Mouse (Mus musculus): ENCODE results near the gene Itga8.

Gene Itga8

DNA sequence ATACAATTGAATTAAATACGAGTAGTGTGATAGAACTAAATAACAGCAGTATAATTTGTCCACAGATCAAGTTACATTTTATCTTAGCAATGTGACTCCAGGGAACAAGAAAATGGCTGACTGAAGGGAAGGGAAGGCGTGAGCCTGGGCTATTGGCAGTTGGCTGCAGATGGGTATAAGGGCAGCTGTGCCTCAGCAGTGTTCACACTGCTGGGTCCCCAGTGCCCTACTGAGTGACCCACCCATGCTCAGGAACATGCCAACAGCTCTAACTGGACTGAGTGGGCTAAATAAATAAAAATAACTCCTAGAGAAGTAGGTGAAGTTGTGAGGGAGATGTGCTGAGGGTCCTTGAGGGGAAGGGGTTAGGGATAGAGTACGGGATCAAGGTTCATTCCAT lies 103.5 kb downstream of the Itga8 start:
- no peak for DNase-seq (ENCODE audit: low read depth, low spot score)

DNA sequence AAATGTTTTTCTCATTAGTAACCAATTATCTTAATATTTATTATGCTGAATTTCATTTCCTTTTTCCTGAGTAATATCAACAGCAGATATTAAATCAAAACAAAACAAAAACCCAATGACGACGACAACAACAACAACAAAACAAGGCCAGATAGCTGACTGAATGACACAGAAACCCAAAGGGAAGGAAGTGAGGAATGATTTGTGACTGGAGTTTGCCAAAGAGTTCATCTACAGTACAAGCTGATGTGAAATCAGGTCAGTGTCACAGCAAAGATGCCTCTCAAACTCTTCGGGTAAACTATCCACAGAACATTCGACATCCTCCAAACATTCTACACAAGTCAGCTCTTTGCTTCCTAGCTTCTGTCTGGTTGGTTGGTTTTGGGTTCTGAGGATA lies 104.0 kb downstream of the Itga8 start:
- DNase-seq (ENCODE audit: low read depth, low spot score), result no peak

DNA sequence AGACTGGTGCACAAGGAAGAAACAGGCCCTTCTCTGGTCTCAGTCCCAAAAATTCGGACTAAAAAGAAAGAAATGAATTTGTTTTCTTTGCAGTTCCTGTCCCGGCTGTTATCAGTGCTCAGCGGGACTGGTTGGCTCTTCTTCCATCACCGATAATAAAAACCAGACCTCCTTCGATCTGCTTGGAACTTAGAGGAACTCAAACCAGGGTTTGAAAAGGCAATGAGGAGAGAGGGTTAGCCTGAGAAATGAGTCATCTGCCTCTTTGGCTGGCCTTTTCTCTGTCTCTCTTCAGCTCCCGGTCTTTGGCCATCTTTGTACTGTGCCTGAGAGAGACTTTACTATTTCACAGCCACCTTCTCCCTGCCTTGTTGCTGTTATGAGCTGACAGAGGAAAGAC lies 112.7 kb downstream of the Itga8 start:
- no peak for DNase-seq (ENCODE audit: low read depth, low spot score)

DNA sequence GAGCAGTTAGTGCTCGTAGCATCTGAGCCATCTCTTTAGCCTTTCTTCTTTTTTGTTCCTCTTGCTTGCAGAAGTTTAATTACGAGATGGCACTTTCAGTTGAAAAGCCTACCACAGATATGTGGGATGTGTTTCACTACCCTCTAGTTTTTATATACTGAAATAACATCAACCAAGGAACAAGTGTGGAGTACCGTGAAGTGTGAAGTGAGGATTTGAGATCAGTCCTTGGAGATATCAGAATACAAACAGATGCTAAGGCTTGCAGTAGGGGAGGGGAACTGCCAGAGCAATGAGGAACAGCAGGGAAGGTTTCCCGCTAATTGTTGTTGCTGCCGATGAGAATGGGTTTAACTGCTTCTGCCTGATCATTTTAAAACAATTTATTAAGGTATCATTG lies 114.1 kb downstream of the Itga8 start:
- no peak for DNase-seq (ENCODE audit: low read depth, low spot score)

DNA sequence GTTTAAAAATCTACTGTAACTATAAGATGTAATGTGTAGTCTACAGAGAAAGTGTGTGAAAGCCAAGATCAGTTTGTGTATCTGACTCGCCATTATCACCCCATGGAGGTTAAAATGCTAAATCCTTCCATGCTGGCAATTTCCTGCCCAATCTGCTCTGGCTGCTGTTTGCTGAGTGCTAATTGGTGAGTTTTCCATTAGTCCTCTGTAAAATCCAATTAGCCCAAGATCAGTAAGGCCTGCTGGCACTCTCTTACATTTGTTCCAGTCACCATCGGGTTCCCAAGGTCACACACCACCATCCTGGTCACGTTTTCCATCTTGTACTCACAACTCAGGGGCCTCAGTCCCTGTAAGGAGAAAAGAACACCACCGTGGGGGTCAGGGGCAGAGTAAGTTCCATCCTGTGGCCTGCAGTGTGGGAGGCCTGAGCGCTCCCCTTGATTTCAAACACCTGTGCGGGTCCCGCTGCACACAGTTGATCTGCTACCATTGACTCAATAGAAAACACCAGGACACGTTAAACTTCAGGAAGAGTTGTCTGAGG lies 119.2 kb downstream of the Itga8 start:
- no peak for DNase-seq (ENCODE audit: low read depth, low spot score)

DNA sequence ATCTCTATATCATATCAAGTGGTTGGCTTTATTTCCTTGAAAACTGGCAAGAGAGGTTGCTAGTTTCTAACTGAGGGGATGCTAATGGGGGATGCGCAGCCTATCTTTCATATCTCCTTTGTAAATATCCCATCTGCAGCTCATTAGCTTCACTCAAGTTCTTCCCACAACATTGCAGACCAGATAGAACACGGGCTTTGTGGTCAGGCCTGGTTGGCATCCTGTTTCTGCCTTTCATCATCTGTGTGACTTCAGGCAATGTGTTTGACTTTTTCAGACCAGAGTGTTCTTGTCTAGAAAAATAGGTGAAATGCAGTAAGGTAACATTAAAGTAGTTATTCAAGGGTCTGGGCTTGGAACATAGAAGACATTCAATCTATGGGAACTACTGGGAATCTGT lies 121.1 kb downstream of the Itga8 start:
- DNase-seq (ENCODE audit: low read depth, low spot score), result no peak

DNA sequence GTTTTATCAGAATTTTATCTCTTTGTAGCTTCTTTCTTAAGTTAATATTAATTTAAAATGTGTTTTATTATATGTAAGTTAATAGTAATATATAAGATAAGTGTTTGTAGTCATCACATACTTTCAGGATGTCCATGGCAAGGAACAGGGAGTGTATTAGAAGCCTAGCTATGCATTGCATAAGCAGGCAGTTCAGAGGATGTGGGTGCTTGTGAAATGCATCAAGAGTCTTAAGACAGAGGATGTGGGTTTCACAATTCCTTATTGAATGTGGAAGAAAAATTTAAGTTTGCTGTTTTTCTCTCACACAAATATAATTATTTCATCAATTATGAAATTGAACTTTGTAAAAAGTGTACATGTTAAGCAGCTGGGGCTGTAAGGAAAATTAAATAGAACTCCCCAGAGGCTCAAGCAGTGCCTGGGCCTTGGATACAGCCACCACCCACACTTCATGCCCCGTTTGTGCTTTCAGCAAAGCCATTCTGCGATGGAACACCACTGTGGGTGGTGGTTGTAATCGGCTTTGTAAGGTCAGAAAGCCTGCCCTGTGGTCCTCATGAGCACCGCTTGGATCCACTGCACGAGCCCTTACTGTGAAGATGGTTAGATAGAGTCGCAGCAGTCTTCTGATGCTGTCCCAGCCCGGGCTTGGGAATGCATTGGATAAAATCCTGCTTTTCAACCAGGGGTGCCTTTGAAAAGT lies 126.8 kb downstream of the Itga8 start:
- DNase-seq (ENCODE audit: low read depth, low spot score), result no peak

DNA sequence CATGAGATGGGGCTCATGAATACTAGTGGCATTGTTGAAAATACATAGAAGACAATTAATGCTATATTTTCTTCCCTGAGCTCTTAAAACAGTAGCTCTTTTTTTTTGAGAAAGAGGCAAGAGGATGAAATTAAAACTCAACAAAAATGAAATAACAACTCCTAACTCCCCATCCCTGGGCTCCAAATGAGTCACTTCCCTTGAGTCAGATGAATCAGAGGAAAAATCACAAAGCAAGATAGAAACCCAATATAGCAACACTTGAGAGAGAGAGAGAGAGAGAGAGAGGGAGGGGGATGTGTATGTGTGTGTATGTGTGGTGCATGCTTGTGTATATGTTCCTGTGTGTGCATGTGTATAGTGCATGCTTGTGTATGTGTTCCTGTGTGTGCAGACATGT lies 131.5 kb downstream of the Itga8 start:
- no peak for DNase-seq (ENCODE audit: low read depth, low spot score)

DNA sequence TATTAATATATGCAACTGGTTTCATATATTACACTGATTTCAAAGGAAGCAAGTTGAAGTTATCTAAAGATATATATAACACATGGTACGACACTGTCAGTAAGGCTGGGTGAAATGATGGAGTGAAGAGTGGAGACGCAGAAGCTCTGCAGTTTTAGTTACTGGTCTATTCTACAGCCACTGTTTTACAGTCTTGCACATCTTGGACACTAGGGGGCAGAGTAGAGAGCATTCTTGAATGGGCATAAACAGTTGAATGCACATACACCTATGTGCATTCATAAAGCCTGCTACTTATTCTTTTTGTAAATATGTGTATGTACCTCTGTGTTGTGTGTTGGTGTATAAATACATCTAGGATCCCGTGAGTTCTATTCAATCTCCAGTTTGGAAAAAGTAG lies 141.2 kb downstream of the Itga8 start:
- DNase-seq (ENCODE audit: low read depth, low spot score), result peak; percentile 47

DNA sequence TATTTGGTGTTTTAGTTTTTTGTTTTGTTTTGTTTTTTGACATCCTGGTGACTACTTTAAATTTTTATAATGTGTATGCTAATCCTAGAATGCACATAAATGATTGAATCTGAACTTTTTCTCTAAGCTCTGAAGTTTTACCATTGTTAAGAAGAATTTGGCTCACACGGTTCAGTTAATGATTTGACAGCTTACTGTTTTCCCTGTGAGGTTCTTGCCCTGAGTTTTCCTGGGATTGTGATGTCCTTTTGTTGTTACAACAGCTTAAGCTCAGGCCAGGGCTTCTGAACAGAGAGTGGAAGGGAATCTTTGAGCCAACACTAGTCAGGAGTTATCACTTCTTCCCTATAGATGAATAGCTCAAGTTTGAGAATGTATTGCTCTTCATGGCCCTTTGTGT lies 144.7 kb downstream of the Itga8 start:
- no peak for DNase-seq (ENCODE audit: low read depth, low spot score)

DNA sequence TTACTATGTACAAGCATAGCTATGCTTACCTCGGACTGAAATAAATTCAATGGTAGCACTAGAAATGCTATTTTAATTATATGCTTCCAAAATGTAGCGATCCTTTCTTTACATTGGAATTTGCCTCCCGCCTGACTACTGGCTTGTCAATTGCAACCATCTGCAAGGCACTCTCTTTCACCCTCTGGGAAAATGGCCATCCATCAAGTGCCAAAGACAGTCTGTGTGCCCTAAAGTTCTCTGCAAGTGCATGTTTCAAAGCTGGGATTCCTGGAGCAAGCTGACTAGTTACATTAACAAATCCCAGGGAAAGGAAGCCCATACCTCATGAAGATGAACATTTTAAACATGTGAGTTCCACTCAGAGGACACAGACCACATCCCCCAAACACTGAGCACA lies 145.3 kb downstream of the Itga8 start:
- no peak for DNase-seq (ENCODE audit: low read depth, low spot score)

DNA sequence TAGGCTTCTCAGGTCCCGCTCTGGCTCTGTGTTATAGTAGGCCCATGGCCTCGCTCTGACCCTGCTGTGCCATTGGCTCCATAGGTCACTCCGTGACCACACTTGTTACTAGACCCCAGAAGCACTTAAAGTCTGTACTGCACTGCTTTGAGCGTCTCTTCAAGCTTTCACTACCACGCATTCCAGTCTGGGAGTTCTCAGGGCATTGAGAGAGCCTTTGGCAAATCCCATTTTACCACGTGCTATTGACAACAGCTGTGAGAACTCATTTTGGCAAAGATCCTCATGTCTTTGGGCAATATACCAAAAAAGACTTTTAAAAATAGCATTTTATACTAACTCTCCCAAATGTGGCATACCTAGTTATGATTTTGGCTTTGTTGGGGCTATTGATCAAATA lies 147.0 kb downstream of the Itga8 start:
- no peak for DNase-seq (ENCODE audit: low read depth, low spot score)

DNA sequence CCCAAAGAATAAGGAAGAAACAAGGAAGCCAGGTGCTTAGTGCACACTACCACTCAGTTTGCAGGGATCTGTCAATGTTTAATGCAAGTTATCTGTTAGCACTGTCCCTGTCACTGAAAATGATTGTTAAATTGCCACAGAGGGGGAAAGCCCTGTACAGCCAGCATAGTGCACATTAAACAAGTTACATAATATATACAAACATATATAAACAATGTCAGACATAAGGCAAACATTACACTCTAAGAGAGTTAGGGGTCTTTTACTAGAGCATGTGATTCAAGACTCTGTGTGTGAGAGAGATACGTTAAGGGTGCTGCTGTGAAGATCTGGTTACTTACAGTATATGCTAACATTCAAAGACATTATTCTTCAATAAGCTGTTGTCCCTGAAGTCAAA lies 148.2 kb downstream of the Itga8 start:
- DNase-seq (ENCODE audit: low read depth, low spot score), result no peak

DNA sequence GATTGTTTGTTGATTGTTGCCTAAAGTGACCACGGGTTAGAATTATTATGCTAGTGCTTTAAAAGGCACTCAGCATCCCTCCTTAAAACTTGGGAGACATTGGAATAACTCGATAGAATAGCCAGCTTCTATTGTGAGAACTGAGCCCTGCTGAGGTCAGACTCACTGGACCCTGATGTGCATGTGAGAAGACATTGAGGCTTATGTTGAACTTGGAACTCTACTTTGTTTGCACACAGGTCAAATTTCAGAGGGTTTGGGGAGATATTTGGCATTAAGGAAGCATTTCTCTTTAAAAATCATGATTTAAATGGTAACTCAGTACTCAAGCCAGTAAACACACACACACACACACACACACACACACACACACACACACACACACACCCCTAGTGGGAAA lies 153.8 kb downstream of the Itga8 start:
- DNase-seq (ENCODE audit: low read depth, low spot score), result no peak

DNA sequence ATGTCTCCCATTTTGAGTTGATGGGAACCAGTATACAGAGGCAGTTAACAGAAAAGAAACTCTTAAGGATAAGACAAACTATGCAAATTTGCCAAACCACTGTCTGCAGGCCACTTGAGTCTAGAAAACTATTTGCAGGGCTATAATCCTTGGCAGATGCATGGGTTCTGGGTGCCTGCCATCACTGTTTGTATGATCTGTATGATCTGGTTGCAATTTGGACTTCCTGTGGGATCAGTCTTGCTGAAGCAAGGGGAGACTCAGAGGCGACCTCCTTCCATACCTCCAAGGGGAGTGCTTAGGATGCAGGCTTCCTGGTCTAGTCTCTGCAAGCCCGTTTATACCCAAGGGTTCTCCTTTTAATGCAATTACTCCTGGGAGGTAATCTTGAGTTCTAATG lies 155.1 kb downstream of the Itga8 start:
- DNase-seq (ENCODE audit: low read depth, low spot score), result no peak

DNA sequence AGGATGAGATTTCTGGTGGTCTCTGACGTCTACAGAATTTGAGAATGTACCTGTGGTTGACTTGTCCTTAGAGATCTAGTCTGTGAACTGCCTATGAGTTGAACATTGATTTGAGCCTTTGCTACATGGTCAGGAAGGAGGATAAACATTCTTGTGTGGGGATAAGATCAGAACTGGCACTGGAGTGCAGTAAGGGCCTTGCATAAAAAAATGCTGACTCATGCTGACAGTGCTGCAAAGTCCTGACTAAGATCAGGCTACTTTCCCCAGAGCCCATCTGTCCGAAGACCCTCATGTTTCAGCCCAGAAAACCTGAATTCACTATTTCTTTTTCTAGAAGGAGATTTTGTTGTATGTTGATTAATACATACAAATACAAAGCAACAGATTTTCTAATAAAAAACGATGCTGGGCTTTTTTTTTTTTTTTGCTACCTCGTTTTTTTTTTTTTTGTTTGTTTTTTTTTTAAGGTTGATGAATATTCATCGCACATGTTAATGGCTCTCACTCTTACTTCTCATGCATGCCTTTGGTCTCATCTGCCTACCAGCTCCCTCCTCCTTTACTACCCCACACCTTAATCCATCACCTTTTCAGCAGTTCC lies 162.9 kb downstream of the Itga8 start:
- DNase-seq (ENCODE audit: low read depth, low spot score), result peak; percentile 64

DNA sequence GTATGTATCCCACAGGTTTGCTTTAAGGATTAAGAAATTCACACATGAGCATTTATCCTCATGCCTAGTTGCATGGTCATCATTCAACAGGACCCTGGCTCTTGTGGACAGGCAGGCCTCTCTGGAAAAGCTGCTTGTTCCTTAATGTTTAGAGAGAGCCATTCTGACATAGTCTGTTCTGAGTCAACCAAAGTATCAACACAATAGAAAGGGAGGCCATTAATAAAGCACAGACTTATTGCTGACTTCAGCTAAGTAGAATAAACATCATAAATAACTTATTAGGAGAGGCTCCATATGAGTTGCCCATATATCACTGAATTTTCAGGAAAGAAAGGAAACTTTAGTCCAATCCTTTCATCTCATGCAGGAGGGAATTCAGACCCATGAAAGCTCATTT lies 175.1 kb downstream of the Itga8 start:
- DNase-seq (ENCODE audit: low read depth, low spot score), result no peak

DNA sequence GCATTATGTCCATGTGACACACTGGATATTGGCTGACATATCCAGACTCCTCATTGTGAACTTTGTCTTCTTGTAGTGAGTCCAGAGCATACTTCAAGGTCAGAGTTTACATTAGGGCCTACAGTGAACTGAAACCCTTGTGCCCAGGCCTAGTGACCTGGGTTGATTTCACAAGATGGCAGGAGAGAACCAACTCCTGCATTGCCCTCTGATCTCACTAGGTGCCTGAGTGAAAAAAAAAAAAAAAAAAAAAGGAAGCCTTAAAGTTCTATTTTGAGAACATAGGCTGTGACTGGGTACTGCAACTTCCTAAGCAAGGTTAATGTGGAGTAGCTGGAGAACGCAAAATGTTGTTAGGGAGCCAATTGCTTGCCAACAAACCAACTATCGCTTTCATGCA lies 186.2 kb downstream of the Itga8 start:
- no peak for DNase-seq (ENCODE audit: low read depth, low spot score)

DNA sequence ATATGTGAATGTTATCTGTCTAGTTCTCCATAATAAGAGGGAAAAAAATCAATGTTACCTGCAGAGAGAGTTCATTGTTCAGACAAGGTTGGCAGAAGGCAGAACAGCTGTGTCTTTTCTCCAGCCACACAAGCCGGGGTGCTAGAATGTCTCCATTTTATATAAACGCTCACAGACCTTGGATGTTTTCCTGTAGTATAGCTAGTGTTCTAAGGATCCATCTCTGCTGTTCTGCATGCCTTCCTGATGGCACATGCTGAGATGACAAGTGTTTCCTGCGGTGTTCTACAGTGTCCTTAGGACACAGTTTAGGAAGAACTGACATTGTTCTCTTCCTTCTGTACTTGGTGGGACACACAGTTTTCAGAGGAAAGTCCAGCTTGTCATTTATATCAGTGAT lies 192.4 kb downstream of the Itga8 start:
- no peak for DNase-seq (ENCODE audit: low read depth, low spot score)

DNA sequence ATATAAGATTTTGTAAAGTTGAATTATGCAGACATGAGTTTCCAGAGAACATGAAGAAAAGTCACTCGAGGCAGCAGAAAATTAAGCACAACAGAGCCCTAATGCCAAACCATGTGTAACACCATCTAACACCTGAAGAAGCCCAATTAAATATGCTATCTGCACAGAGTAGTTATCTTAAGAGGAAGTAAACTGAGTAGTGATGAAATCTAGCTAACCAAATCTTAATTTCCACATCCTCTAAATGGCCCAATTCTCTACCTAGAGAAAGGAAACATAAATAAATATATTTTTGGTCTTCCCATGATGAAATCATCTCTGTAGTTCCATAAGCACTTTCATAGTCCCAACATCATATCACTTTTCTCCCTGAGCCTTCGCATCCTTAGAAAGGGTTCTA lies 193.4 kb downstream of the Itga8 start:
- DNase-seq (ENCODE audit: low read depth, low spot score), result no peak

DNA sequence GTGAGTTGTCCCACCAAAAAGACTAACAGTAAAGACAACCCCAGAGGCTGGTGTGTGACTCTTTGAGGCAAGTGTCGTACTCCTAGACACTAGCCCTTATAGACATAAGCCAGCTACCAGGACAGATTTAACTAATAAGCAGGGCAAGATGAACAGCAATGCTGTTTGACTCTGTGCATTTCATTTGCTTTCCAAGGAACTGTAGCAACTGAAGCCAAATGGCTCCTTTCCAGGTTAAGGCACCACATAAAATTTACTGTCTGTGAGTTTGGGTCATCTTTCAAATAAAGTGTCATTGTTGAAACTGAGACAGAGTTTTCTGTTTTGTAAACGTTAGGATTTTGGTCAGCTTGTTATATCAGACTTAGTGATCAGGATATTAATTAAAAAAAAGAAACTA lies 194.5 kb downstream of the Itga8 start:
- no peak for DNase-seq (ENCODE audit: low read depth, low spot score)

DNA sequence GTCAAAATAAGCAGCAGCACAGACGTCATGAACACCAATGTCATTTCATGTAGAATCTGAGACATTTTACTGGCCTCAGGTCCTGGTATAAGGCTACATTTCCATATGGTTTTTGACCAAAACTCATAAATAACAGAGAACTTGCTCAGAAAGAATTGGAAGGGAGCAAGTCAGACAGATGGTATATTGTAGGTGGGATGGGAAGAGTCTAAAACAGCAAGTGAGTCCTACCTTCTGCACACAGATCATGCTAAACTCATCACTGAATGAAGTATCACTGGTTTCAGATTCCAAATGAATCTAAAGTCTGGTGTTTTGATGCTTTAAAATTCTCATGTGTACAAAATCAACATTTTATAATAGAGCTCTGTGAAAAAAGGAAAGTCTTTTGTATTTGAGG lies 198.5 kb downstream of the Itga8 start:
- no peak for DNase-seq (ENCODE audit: low read depth, low spot score)

DNA sequence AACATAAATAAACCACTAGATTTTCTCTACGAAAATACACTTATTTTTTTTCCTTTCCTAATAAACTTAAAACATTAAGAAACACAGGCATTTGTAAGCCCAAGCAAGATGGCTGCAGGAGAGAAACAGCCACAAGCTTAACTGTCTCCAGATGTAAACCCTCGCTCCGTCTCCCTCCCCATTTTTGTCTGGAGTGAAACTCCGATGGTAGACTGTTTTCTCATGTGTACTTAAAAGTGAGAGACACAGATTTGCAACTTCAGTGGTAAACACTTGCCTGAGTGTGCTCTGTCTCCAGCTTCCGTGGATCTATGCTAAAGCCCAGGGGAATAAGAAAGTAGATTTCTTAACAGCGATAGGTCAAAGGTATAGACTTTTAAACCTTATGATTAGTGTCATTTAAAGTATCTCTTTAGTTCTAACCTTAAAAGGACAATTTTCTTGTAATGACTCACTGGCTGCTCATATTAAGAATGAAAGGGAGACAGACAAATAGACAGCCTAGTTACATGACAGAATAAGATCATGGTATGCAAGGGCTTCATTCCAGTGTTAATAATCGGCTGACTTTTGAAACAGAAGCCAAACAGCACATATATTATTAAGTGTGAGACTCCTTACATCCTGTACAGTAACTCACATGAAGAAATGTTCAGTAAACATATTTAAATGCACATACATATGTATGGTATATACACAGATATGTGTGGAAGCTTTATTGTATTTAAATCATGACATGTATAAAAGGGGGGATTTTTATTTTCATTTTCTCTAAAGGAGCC lies 209.3 kb downstream of the Itga8 start:
- DNase-seq (ENCODE audit: low read depth, low spot score), result no peak
